Mouse (Mus musculus) lung, postnatal 0 days (tissue): Measurements from ENCODE around the gene Daxx. TPM values are rescaled to one million over a fixed set of nuclear protein-coding genes. Genes with fewer than 3 reads are reported as not detected.

ENCODE experiments used
- ATAC-seq: fragments of 200-750 bp; cut with Nextera tagmentation; 2 replicates; pipeline ENCODE4 v1.8.0; 2017; ENCODE audit warnings: moderate library complexity
- DNase-seq: peaks from one replicate; pipeline ENCODE4 v3.0.0-alpha.2; 2016; ENCODE audit warnings: low spot score
- H3K27ac ChIP-seq: fragments of 300-500 bp; sonication (generic); 2 replicates; pipeline ENCODE4 v1.5.1; 2014; ENCODE audit warnings: antibody characterized with exemption, mild to moderate bottlenecking, low read length, mixed read lengths
- H3K27me3 ChIP-seq: fragments of 300-500 bp; sonication (generic); replicated peaks from 2 replicates; pipeline ENCODE4 v1.6.1; 2014; ENCODE audit warnings: low read length, mixed read lengths; ENCODE audit not compliant: insufficient read depth
- H3K36me3 ChIP-seq: fragments of 300-500 bp; sonication (generic); 2 replicates; pipeline ENCODE4 v1.6.1; 2014; ENCODE audit warnings: low read length, mixed read lengths; ENCODE audit not compliant: insufficient read depth
- H3K4me1 ChIP-seq: fragments of 300-500 bp; sonication (generic); 2 replicates; pipeline ENCODE4 v1.6.1; 2014; ENCODE audit warnings: antibody characterized with exemption, low read depth, low read length, mixed read lengths; ENCODE audit not compliant: insufficient read depth
- H3K4me2 ChIP-seq: fragments of 300-500 bp; sonication (generic); replicated peaks from 2 replicates; pipeline ENCODE4 v1.6.1; 2014; ENCODE audit warnings: low read depth, mild to moderate bottlenecking, low read length, moderate library complexity, mixed read lengths
- H3K4me3 ChIP-seq: fragments of 300-500 bp; sonication (generic); 2 replicates; pipeline ENCODE4 v1.5.1; 2014; ENCODE audit warnings: low read depth, low read length
- H3K9ac ChIP-seq: fragments of 300-500 bp; sonication (generic); replicated peaks from 2 replicates; pipeline ENCODE4 v1.6.1; 2014; ENCODE audit warnings: low read depth, mild to moderate bottlenecking
- H3K9me3 ChIP-seq: fragments of 300-500 bp; sonication (generic); 2 replicates; pipeline ENCODE4 v1.6.1; 2016; ENCODE audit warnings: low read length, mixed read lengths
- CTCF ChIP-seq: IDR thresholded peaks from 2 replicates; pipeline ENCODE4 v1.5.1; 2016; ENCODE audit warnings: antibody characterized with exemption, mild to moderate bottlenecking
- EP300 ChIP-seq: IDR thresholded peaks from 2 replicates; pipeline ENCODE4 v1.6.1; 2016; ENCODE audit warnings: antibody characterized with exemption, mild to moderate bottlenecking, control low read depth
- WGBS: fragments of 180-500 bp; shearing (Covaris S2); extraction: QIAGEN DNeasy Blood & Tissue Kit; methylation state at CpG from one replicate; pipeline ENCODE4 v1.1.7; 2014; 5-methylcytosine and 5-hydroxymethylcytosine counted together
- polyA plus RNA-seq: library from polyadenylated mRNA; unstranded; fragments of >200 nt; fragmentation: Nextera tagmentation; extraction: Ambion mirVana; gene quantifications from 2 replicates; pipeline ENCODE4 v1.2.1, GENCODE M21; 2015

The Daxx gene
- polyA plus RNA-seq, 1 experiment from 2014 or later = 23.9 TPM

GRCm38 (mm10) chr17:33953961-33954565 lies 44.8 kb downstream of the Daxx start:
- WGBS = 35% methylated on average over 5 of the region's 5 CpGs
- DNase-seq = no peak
- H3K36me3 ChIP-seq = peaks cover 4% of the 10 kb centered on the region; the same call in 1 of the 2 replicates
- no peaks in the 10 kb centered on the region for H3K9me3 ChIP-seq
- peaks cover 12% of the 10 kb centered on the region; the same call in 1 of the 2 replicates for H3K4me1 ChIP-seq
- no peak for ATAC-seq
- no peaks in the 10 kb centered on the region for H3K27me3 ChIP-seq
- TF ChIP-seq EP300 (no peak), CTCF (no peak)
- H3K4me3 ChIP-seq = peak overlapping the region; percentile 60
- H3K4me2 ChIP-seq = peak overlapping the region; percentile 67
- H3K9ac ChIP-seq = peak overlapping the region; percentile 96
- no peak overlapping the region for H3K27ac ChIP-seq

- 0 out of 2 replicates have a peak, but pooled peaks have one; percentile 13 for TF ChIP-seq EP300
- no peak for TF ChIP-seq CTCF
- Histone ChIP-seq H3K4me1 (peaks cover 12% of the 10 kb centered on the region; the same call in 1 of the 2 replicates), H3K36me3 (peaks cover 4% of the 10 kb centered on the region; the same call in 1 of the 2 replicates), H3K9ac (peak overlapping the region; percentile 96), H3K27ac (peak overlapping the region; percentile 92), H3K9me3 (no peaks in the 10 kb centered on the region), H3K27me3 (no peaks in the 10 kb centered on the region), H3K4me2 (peak overlapping the region; percentile 67), H3K4me3 (peak overlapping the region; percentile 60)
- DNase-seq (peak; percentile 52), ATAC-seq (peak; percentile 12)
- under 1% methylated on average over 33 of the region's 33 CpGs for whole genome bisulfite sequencing
Measured at GRCm38 (mm10) chr17:33954646-33955554, 45.7 kb downstream of the Daxx start.

DNA sequence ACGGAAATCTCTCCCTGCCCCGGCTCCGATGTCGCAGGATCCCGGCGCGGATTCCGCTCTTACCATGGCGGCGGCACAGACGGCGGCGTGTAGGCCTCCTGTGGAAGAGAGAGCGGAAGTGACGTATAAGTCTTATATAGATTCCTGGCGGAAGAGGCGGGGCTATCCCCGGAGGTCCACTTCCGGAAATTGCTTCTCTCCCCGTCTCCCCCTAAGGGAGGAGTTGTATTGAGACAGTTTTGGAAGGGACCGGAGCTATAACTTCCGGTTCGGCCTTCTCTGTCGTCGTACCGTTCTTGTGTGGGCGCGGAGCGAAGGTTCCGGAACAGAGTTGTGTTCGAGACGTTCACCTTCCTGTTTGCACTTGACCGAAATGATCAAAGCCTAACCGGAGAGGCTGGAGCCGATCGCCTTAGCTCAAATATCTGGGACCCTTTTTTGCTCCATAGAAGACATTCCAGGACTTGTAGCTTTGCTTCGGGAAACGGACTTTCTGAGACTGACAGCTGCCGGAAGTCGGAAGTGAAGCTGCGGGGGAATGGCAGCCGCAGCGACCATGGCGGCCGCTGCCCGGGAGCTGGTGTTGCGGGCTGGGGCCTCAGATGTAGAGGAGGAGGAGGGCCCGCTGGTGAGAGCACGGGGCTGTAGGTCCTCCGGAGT lies 46.5 kb downstream of the Daxx start, which contains the start of the genes Vps52 and Rps18:
TSS of gene Vps52 (plus strand) at position 258 of the 660 bp plus-strand sequence.
TSS of gene Rps18 (minus strand) at position 447 of the 660 bp plus-strand sequence.
- WGBS = under 1% methylated on average over 50 of the region's 50 CpGs
- H3K27ac ChIP-seq = peak within 1 kb of the TSS; percentile 95
- TF ChIP-seq EP300 (peak; percentile 51; the same call in 1 of the 2 replicates), CTCF (peak; percentile 51)

GRCm38 (mm10) chr17:33956336-33956735 lies 47.1 kb downstream of the Daxx start:
- H3K4me1 ChIP-seq = peaks cover 9% of the 10 kb centered on the region; the same call in 1 of the 2 replicates
- H3K36me3 ChIP-seq = peaks cover 4% of the 10 kb centered on the region; the same call in 1 of the 2 replicates
- 3% methylated on average over 10 of the region's 10 CpGs for WGBS
- peak overlapping the region; percentile 66 for H3K4me2 ChIP-seq
- H3K27ac ChIP-seq = peak overlapping the region; percentile 95; the same call in 1 of the 2 replicates
- DNase-seq (no peak), ATAC-seq (no peak)
- peak overlapping the region; percentile 60 for H3K4me3 ChIP-seq
- H3K9ac ChIP-seq = peak overlapping the region; percentile 71
- TF ChIP-seq EP300 (no peak), CTCF (no peak)
- no peaks in the 10 kb centered on the region for H3K27me3 ChIP-seq
- no peaks in the 10 kb centered on the region for H3K9me3 ChIP-seq

More for the DNA sequence above, 46.5 kb downstream of the Daxx start, which contains the start of the genes Vps52 and Rps18:
- Histone ChIP-seq H3K36me3 (peaks cover 4% of the 10 kb centered on the region; the same call in 1 of the 2 replicates), H3K9me3 (no peaks in the 10 kb centered on the region), H3K9ac (peak within 1 kb of the TSS; percentile 96), H3K4me3 (peak within 1 kb of the TSS; percentile 60), H3K27me3 (no peaks in the 10 kb centered on the region), H3K4me1 (peaks cover 9% of the 10 kb centered on the region; the same call in 1 of the 2 replicates), H3K4me2 (peak within 1 kb of the TSS; percentile 67)
- ATAC-seq (peak; percentile 88), DNase-seq (peak; percentile 99)

GRCm38 (mm10) chr17:33957493-33957892 lies 48.3 kb downstream of the Daxx start:
- DNase-seq (no peak), ATAC-seq (no peak)
- peaks cover 9% of the 10 kb centered on the region; the same call in 1 of the 2 replicates for H3K4me1 ChIP-seq
- no peaks in the 10 kb centered on the region for H3K27me3 ChIP-seq
- H3K27ac ChIP-seq = no peak overlapping the region
- no peak overlapping the region for H3K9ac ChIP-seq
- no peaks in the 10 kb centered on the region for H3K9me3 ChIP-seq
- WGBS = 82% methylated on average over 6 of the region's 6 CpGs
- peaks cover 4% of the 10 kb centered on the region; the same call in 1 of the 2 replicates for H3K36me3 ChIP-seq
- H3K4me3 ChIP-seq = no peak overlapping the region
- no peak for TF ChIP-seq CTCF
- TF ChIP-seq EP300 = no peak
- H3K4me2 ChIP-seq = no peak overlapping the region
